Mouse (Mus musculus) limb, embryonic 10.5 days (tissue): Measurements from ENCODE around the gene Sox5. TPM values are rescaled to one million over a fixed set of nuclear protein-coding genes. Genes with fewer than 3 reads are reported as not detected.

Source experiments
- DNase-seq: peaks from one replicate; pipeline ENCODE4 v3.0.0-alpha.2; 2017; ENCODE audit warnings: low spot score
- H3K27ac ChIP-seq: fragments of 300-500 bp; sonication (generic); 2 replicates; pipeline ENCODE4 v1.5.1; 2016; ENCODE audit warnings: mild to moderate bottlenecking
- H3K27me3 ChIP-seq: fragments of 300-500 bp; sonication (generic); 2 replicates; pipeline ENCODE4 v1.6.1; 2016; ENCODE audit warnings: low read depth, mild to moderate bottlenecking; ENCODE audit not compliant: poor library complexity, severe bottlenecking
- H3K36me3 ChIP-seq: fragments of 300-500 bp; sonication (generic); 2 replicates; pipeline ENCODE4 v1.6.1; 2016; ENCODE audit warnings: mild to moderate bottlenecking, moderate library complexity
- H3K4me1 ChIP-seq: fragments of 300-500 bp; sonication (generic); 2 replicates; pipeline ENCODE4 v1.6.1; 2016
- H3K4me3 ChIP-seq: fragments of 300-500 bp; sonication (generic); 2 replicates; pipeline ENCODE4 v1.5.1; 2016; ENCODE audit warnings: mild to moderate bottlenecking, moderate library complexity
- H3K9me3 ChIP-seq: fragments of 300-500 bp; sonication (generic); replicated peaks from 2 replicates; pipeline ENCODE4 v1.6.1; 2016; ENCODE audit warnings: mild to moderate bottlenecking
- WGBS: fragments of 180-500 bp; shearing (Covaris S2); methylation state at CpG from one replicate; pipeline ENCODE4 v1.1.7; 2016; 5-methylcytosine and 5-hydroxymethylcytosine counted together
- polyA plus RNA-seq: library from polyadenylated mRNA; unstranded; fragments of >200 nt; fragmentation: Nextera tagmentation; extraction: Ambion mirVana; gene quantifications from 2 replicates; pipeline ENCODE4 v1.2.1, GENCODE M21; 2016

Gene Sox5
- polyA plus RNA-seq, 1 experiment from 2014 or later: 60.8 TPM

- no peak overlapping the region for H3K27ac ChIP-seq
- peaks cover 13% of the 10 kb centered on the region for H3K36me3 ChIP-seq
- no peaks in the 10 kb centered on the region for H3K9me3 ChIP-seq
- 95% methylated on average over 12 of the region's 12 CpGs for WGBS
- no peaks in the 10 kb centered on the region for H3K27me3 ChIP-seq
- DNase-seq: no peak
- H3K4me1 ChIP-seq: no peaks in the 10 kb centered on the region
- no peak overlapping the region for H3K4me3 ChIP-seq
These were observed 676.1 kb downstream of the Sox5 start for GRCm38 (mm10) chr6:144105645-144106044.

GRCm38 (mm10) chr6:144103612-144104011, 678.2 kb downstream of the Sox5 start:
- DNase-seq: no peak
- Histone ChIP-seq H3K4me3 (no peak overlapping the region), H3K9me3 (no peaks in the 10 kb centered on the region), H3K27ac (no peak overlapping the region), H3K27me3 (no peaks in the 10 kb centered on the region), H3K36me3 (peaks cover 13% of the 10 kb centered on the region), H3K4me1 (0 out of 2 replicates have a peak, but pooled peaks cover 3% of the 10 kb centered on the region)
- 93% methylated on average over 6 of the region's 6 CpGs for WGBS

GRCm38 (mm10) chr6:144100852-144101251, 680.9 kb downstream of the Sox5 start:
- no peak for DNase-seq
- Histone ChIP-seq H3K27me3 (no peaks in the 10 kb centered on the region), H3K4me1 (peaks cover 7% of the 10 kb centered on the region), H3K9me3 (no peaks in the 10 kb centered on the region), H3K36me3 (peaks cover 12% of the 10 kb centered on the region), H3K27ac (no peak overlapping the region), H3K4me3 (no peak overlapping the region)
- WGBS: 85% methylated on average over 1 of the region's 1 CpGs

- WGBS: 35% methylated on average over 9 of the region's 9 CpGs
- Histone ChIP-seq H3K4me3 (no peak overlapping the region), H3K4me1 (peaks cover 16% of the 10 kb centered on the region), H3K9me3 (no peaks in the 10 kb centered on the region), H3K27ac (no peak overlapping the region), H3K27me3 (no peaks in the 10 kb centered on the region), H3K36me3 (peaks cover 5% of the 10 kb centered on the region)
- DNase-seq: no peak
These were observed 683.7 kb downstream of the Sox5 start for GRCm38 (mm10) chr6:144098119-144098518.

GRCm38 (mm10) chr6:144088256-144088655, 693.5 kb downstream of the Sox5 start:
- Histone ChIP-seq H3K4me1 (no peaks in the 10 kb centered on the region), H3K4me3 (no peak overlapping the region), H3K27me3 (no peaks in the 10 kb centered on the region), H3K27ac (no peak overlapping the region), H3K36me3 (no peaks in the 10 kb centered on the region; the same call in 1 of the 2 replicates), H3K9me3 (no peaks in the 10 kb centered on the region)
- DNase-seq: no peak
- WGBS: 88% methylated on average over 3 of the region's 3 CpGs

- 78% methylated on average over 1 of the region's 1 CpGs for WGBS
- DNase-seq: no peak
- Histone ChIP-seq H3K9me3 (no peaks in the 10 kb centered on the region), H3K4me1 (no peaks in the 10 kb centered on the region), H3K36me3 (no peaks in the 10 kb centered on the region; the same call in 1 of the 2 replicates), H3K27me3 (no peaks in the 10 kb centered on the region), H3K27ac (no peak overlapping the region), H3K4me3 (no peak overlapping the region)
These were observed 695.5 kb downstream of the Sox5 start for GRCm38 (mm10) chr6:144086096-144086810.

GRCm38 (mm10) chr6:144082297-144082696, 699.5 kb downstream of the Sox5 start:
- H3K4me1 ChIP-seq: no peaks in the 10 kb centered on the region
- no peaks in the 10 kb centered on the region for H3K27me3 ChIP-seq
- H3K9me3 ChIP-seq: no peaks in the 10 kb centered on the region
- H3K36me3 ChIP-seq: no peaks in the 10 kb centered on the region; the same call in 1 of the 2 replicates
- H3K4me3 ChIP-seq: no peak overlapping the region
- DNase-seq: no peak
- 95% methylated on average over 9 of the region's 9 CpGs for WGBS
- no peak overlapping the region for H3K27ac ChIP-seq

GRCm38 (mm10) chr6:144077826-144078225, 704.0 kb downstream of the Sox5 start:
- Histone ChIP-seq H3K27me3 (no peaks in the 10 kb centered on the region), H3K4me3 (no peak overlapping the region), H3K27ac (no peak overlapping the region), H3K36me3 (no peaks in the 10 kb centered on the region), H3K4me1 (peaks cover 13% of the 10 kb centered on the region), H3K9me3 (no peaks in the 10 kb centered on the region)
- DNase-seq: no peak
- WGBS: 93% methylated on average over 7 of the region's 7 CpGs

- Histone ChIP-seq H3K4me3 (no peak overlapping the region), H3K27ac (no peak overlapping the region), H3K4me1 (peaks cover 13% of the 10 kb centered on the region), H3K36me3 (no peaks in the 10 kb centered on the region), H3K27me3 (no peaks in the 10 kb centered on the region), H3K9me3 (no peaks in the 10 kb centered on the region)
- DNase-seq: no peak
- WGBS: 94% methylated on average over 4 of the region's 4 CpGs
These were observed 705.4 kb downstream of the Sox5 start for GRCm38 (mm10) chr6:144076376-144076775.

GRCm38 (mm10) chr6:144075327-144075941, 706.3 kb downstream of the Sox5 start:
- DNase-seq: no peak
- peaks cover 13% of the 10 kb centered on the region for H3K4me1 ChIP-seq
- no peaks in the 10 kb centered on the region for H3K9me3 ChIP-seq
- H3K27me3 ChIP-seq: no peaks in the 10 kb centered on the region
- no peak overlapping the region for H3K27ac ChIP-seq
- no peak overlapping the region for H3K4me3 ChIP-seq
- H3K36me3 ChIP-seq: no peaks in the 10 kb centered on the region
- 92% methylated on average over 12 of the region's 12 CpGs for WGBS

GRCm38 (mm10) chr6:144074826-144075225, 707.0 kb downstream of the Sox5 start:
- Histone ChIP-seq H3K9me3 (no peaks in the 10 kb centered on the region), H3K36me3 (no peaks in the 10 kb centered on the region), H3K4me3 (no peak overlapping the region), H3K27ac (no peak overlapping the region), H3K4me1 (peaks cover 13% of the 10 kb centered on the region), H3K27me3 (no peaks in the 10 kb centered on the region)
- no peak for DNase-seq
- 33% methylated on average over 9 of the region's 9 CpGs for WGBS

GRCm38 (mm10) chr6:144070461-144070860, 711.3 kb downstream of the Sox5 start:
- Histone ChIP-seq H3K27ac (no peak overlapping the region), H3K4me1 (peaks cover 9% of the 10 kb centered on the region), H3K4me3 (no peak overlapping the region), H3K27me3 (no peaks in the 10 kb centered on the region), H3K9me3 (no peaks in the 10 kb centered on the region), H3K36me3 (no peaks in the 10 kb centered on the region)
- DNase-seq: no peak
- 93% methylated on average over 5 of the region's 5 CpGs for WGBS

GRCm38 (mm10) chr6:144067491-144067890, 714.3 kb downstream of the Sox5 start:
- no peak for DNase-seq
- Histone ChIP-seq H3K27ac (no peak overlapping the region), H3K4me3 (no peak overlapping the region), H3K9me3 (no peaks in the 10 kb centered on the region), H3K4me1 (no peaks in the 10 kb centered on the region), H3K27me3 (no peaks in the 10 kb centered on the region), H3K36me3 (no peaks in the 10 kb centered on the region)
- WGBS: 93% methylated on average over 7 of the region's 7 CpGs
